Mouse (Mus musculus) embryonic facial prominence, embryonic 15.5 days (tissue): ENCODE results near the gene D2hgdh. TPM values are rescaled to one million over a fixed set of nuclear protein-coding genes. Genes with fewer than 3 reads are reported as not detected.
"Not testable (repeated sequence)": the region's sequence is repeated elsewhere in the genome, so short reads cannot be mapped to it uniquely, and the experiment has no call there.

ENCODE experiments used
- ATAC-seq: fragments of 200-750 bp; cut with Nextera tagmentation; 2 replicates; pipeline ENCODE4 v1.8.0; 2017; ENCODE audit warnings: low read depth, moderate TSS enrichment; ENCODE audit not compliant: insufficient number of reproducible peaks, low FRiP score, low TSS enrichment
- H3K27ac ChIP-seq: fragments of 300-500 bp; sonication (generic); replicated peaks from 2 replicates; pipeline ENCODE4 v1.5.1; 2015; ENCODE audit warnings: mild to moderate bottlenecking, inconsistent platforms
- H3K27me3 ChIP-seq: fragments of 300-500 bp; sonication (generic); 2 replicates; pipeline ENCODE4 v1.6.1; 2015; ENCODE audit warnings: inconsistent platforms
- H3K36me3 ChIP-seq: fragments of 300-500 bp; sonication (generic); 2 replicates; pipeline ENCODE4 v1.6.1; 2015; ENCODE audit warnings: mild to moderate bottlenecking, inconsistent platforms
- H3K4me1 ChIP-seq: fragments of 300-500 bp; sonication (generic); 2 replicates; pipeline ENCODE4 v1.6.1; 2015; ENCODE audit warnings: inconsistent platforms
- H3K4me2 ChIP-seq: fragments of 300-500 bp; sonication (generic); replicated peaks from 2 replicates; pipeline ENCODE4 v1.6.1; 2015; ENCODE audit warnings: mild to moderate bottlenecking, inconsistent platforms
- H3K4me3 ChIP-seq: fragments of 300-500 bp; sonication (generic); replicated peaks from 2 replicates; pipeline ENCODE4 v1.5.1; 2015; ENCODE audit warnings: mild to moderate bottlenecking, inconsistent platforms
- H3K9ac ChIP-seq: fragments of 300-500 bp; sonication (generic); 2 replicates; pipeline ENCODE4 v1.6.1; 2015; ENCODE audit warnings: inconsistent platforms
- H3K9me3 ChIP-seq: fragments of 300-500 bp; sonication (generic); replicated peaks from 2 replicates; pipeline ENCODE4 v1.6.1; 2016; ENCODE audit warnings: inconsistent platforms
- WGBS: fragments of 180-500 bp; shearing (Covaris S2); methylation state at CpG from one replicate; pipeline ENCODE4 v1.1.7; 2015; 5-methylcytosine and 5-hydroxymethylcytosine counted together
- polyA plus RNA-seq: library from polyadenylated mRNA; unstranded; fragments of >200 nt; fragmentation: Nextera tagmentation; extraction: Ambion mirVana; gene quantifications from 2 replicates; pipeline ENCODE4 v1.2.1, GENCODE M21; 2015

The D2hgdh gene
- polyA plus RNA-seq, 1 experiment from 2014 or later = 18.8 TPM

DNA sequence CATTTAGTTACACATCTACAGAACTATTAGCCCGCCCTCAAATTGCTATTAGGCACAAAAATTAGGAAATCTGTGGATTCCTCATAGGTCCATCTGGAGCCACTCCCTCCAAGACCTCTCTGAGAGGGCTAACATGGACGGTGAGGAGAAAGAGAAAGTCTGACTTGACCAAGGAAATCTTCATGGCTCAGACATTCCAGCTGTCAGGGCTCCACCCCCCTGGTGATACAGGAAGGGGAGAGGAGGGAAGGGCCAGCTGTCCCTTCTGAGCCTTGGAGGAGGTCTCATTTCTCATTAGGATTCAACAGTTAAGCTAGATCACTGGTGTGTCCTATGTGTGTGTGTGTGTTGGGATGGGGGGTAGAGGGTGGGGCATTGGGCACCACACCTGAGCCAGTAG lies 36.3 kb downstream of the D2hgdh start, which contains the start of gene Gal3st2:
TSS of gene Gal3st2 (plus strand) at position 259 of the 400 bp plus-strand sequence.
- H3K4me2 ChIP-seq, H3K36me3 ChIP-seq, H3K27ac ChIP-seq, H3K4me3 ChIP-seq, H3K9me3 ChIP-seq, ATAC-seq, H3K27me3 ChIP-seq, H3K4me1 ChIP-seq, H3K9ac ChIP-seq: not testable (repeated sequence)
- WGBS = 50% methylated on average over 2 of the region's 2 CpGs

DNA sequence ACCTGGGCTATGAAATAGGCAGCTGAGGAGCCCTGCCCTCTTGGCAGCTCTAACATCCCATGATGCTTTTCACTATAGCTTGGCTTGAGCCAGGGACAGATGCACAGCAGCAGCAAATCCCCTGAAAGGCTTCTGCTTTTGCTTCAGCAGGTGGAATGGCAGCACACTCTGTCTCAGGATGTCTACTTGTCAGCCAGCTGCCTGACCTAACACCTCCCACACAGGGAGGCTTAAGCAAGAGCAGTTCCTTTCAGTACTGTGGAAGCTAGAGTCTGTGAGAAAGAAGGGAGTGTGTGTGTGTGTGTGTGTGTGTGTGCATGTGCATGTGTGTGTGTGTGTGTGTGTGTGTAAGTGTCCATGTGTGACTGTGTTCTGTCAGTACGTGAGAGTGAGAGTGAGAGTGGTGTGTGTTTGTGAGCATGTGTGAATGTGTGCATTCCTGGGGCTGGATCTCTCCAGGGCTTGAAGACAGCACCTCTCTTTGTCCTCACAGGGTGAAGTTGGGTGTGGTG lies 46.9 kb downstream of the D2hgdh start:
- H3K4me3 ChIP-seq, H3K4me1 ChIP-seq, H3K9me3 ChIP-seq, ATAC-seq, H3K27ac ChIP-seq, H3K27me3 ChIP-seq, H3K9ac ChIP-seq, H3K4me2 ChIP-seq, H3K36me3 ChIP-seq: not testable (repeated sequence)
- 69% methylated on average over 1 of the region's 1 CpGs for WGBS

DNA sequence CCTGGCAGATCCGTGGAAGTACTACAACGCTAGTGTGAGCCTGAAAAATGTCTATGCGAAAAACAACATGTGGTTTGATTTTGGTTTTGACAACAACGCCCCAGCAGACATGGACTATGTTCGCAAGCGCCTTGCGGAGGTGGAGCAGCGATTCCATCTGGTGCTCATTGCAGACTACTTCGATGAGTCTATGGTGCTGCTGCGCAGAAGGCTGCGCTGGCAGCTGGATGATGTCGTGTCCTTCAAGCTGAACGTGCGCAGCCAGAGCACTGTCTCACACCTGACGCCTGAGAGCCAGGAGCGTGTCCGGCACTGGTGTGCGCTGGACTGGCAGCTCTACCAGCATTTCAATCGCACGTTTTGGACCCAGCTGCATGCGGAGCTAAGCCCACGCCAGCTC lies 49.7 kb downstream of the D2hgdh start:
- not testable (repeated sequence) for H3K4me2 ChIP-seq, ATAC-seq, H3K36me3 ChIP-seq, H3K9me3 ChIP-seq, H3K27ac ChIP-seq, H3K4me1 ChIP-seq, H3K27me3 ChIP-seq, H3K9ac ChIP-seq, H3K4me3 ChIP-seq
- 69% methylated on average over 17 of the region's 22 CpGs for WGBS

- not testable (repeated sequence) for H3K27me3 ChIP-seq, H3K36me3 ChIP-seq, H3K4me1 ChIP-seq, H3K27ac ChIP-seq, H3K9me3 ChIP-seq, H3K4me2 ChIP-seq, H3K4me3 ChIP-seq, H3K9ac ChIP-seq, ATAC-seq
- WGBS = no CpG with 5 or more reads among the region's 11 CpGs
Measured at GRCm38 (mm10) chr1:93881778-93882177, 57.1 kb downstream of the D2hgdh start.

- not testable (repeated sequence) for H3K4me2 ChIP-seq, H3K27me3 ChIP-seq, ATAC-seq, H3K9ac ChIP-seq, H3K27ac ChIP-seq, H3K36me3 ChIP-seq, H3K9me3 ChIP-seq, H3K4me1 ChIP-seq, H3K4me3 ChIP-seq
- WGBS = 59% methylated on average over 1 of the region's 1 CpGs
Measured at GRCm38 (mm10) chr1:93890936-93891335, 66.2 kb downstream of the D2hgdh start.

- H3K27ac ChIP-seq, ATAC-seq, H3K4me3 ChIP-seq, H3K27me3 ChIP-seq, H3K4me2 ChIP-seq, H3K9me3 ChIP-seq, H3K36me3 ChIP-seq, H3K4me1 ChIP-seq, H3K9ac ChIP-seq: not testable (repeated sequence)
- WGBS = no CpG with 5 or more reads among the region's 1 CpGs
Measured at GRCm38 (mm10) chr1:93897395-93897794, 72.7 kb downstream of the D2hgdh start.

GRCm38 (mm10) chr1:93901291-93901690 lies 76.6 kb downstream of the D2hgdh start:
- H3K9ac ChIP-seq, H3K27me3 ChIP-seq, H3K4me2 ChIP-seq, H3K4me3 ChIP-seq, ATAC-seq, H3K27ac ChIP-seq, H3K36me3 ChIP-seq, H3K4me1 ChIP-seq, H3K9me3 ChIP-seq: not testable (repeated sequence)
- 61% methylated on average over 4 of the region's 5 CpGs for WGBS

Other genes with a start within 250 kb of the D2hgdh start
- gene Stk25, start 166.2 kb upstream of the D2hgdh start, polyA plus RNA-seq = 185 and 200 TPM in 2 replicates
- 61.3 and 63.4 TPM in 2 replicates for gene Bok, start 139.2 kb upstream of the D2hgdh start, polyA plus RNA-seq
- 77.2 and 78.5 TPM in 2 replicates for gene Atg4b, start 73.4 kb upstream of the D2hgdh start, polyA plus RNA-seq
- 55.6 and 59.0 TPM in 2 replicates for gene Thap4, start 70.0 kb upstream of the D2hgdh start, polyA plus RNA-seq
- gene Dtymk, start 23.0 kb upstream of the D2hgdh start, polyA plus RNA-seq = 208 and 218 TPM in 2 replicates
- gene Ing5, start 20.9 kb upstream of the D2hgdh start, polyA plus RNA-seq = 13.9 and 14.9 TPM in 2 replicates
- gene Gal3st2, start 36.4 kb downstream of the D2hgdh start, polyA plus RNA-seq = 0.18 and 0.92 TPM in 2 replicates
- 0.12 and 0.29 TPM in 2 replicates for gene Gal3st2b, start 93.4 kb downstream of the D2hgdh start, polyA plus RNA-seq
- gene Gal3st2c, start 165.6 kb downstream of the D2hgdh start, polyA plus RNA-seq = not detected in 2 replicates
- not detected in 2 replicates for gene Neu4, start 195.5 kb downstream of the D2hgdh start, polyA plus RNA-seq
- 0.11 and 0.13 TPM in 2 replicates for gene Pdcd1, start 227.6 kb downstream of the D2hgdh start, polyA plus RNA-seq